ENCODE assay signal across 16 mouse cellular contexts in the genomic region with DNA sequence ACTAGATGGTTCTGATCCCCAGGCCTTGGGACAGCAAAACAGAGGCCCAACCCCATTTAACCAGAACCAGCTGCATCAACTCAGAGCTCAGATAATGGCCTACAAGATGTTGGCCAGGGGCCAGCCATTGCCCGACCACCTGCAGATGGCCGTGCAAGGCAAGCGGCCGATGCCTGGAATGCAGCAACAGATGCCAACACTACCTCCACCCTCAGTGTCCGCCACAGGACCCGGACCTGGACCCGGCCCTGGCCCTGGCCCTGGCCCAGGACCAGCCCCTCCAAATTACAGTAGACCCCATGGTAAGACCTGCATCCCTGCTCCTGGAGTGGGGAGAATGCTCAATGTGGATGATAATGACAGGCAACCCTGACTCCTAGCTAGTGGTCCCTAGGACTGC. TPM values are rescaled to one million over a fixed set of nuclear protein-coding genes. Genes with fewer than 3 reads are reported as not detected.
DNase-seq lines count a peak whose midpoint lies in the region; ATAC-seq lines count a peak whose summit lies in the region.
"Had no signal": no experiment of that assay in that cellular context is flagged by ENCODE, and none has a peak within 500 bp of the region (broad histone marks: within the 10 kb centered on the region; RNA-seq: fewer than 3 reads in every experiment).

No protein-coding gene starts in this region.

- no peaks in the 10 kb centered on the region; the same call in 1 of the 2 replicates for H3K4me1 ChIP-seq in heart, embryonic 11.5 days (ENCODE audit: control insufficient read depth, insufficient read depth, low read length)
- peaks cover 9% of the 10 kb centered on the region for H3K4me1 ChIP-seq in limb, embryonic 13.5 days
- no peaks in the 10 kb centered on the region for H3K4me1 ChIP-seq in limb, embryonic 10.5 days

- WGBS in heart, embryonic 11.5 days (ENCODE audit: insufficient replicate concordance) = 70% methylated on average over 7 of the region's 7 CpGs
- WGBS in limb, embryonic 13.5 days = 48% methylated on average over 7 of the region's 7 CpGs
- 92% methylated on average over 7 of the region's 7 CpGs for WGBS in limb, embryonic 10.5 days

- H3K36me3 ChIP-seq in heart, embryonic 11.5 days (ENCODE audit: control insufficient read depth, insufficient read depth, low read length) = peaks cover 47% of the 10 kb centered on the region
- peaks cover 87% of the 10 kb centered on the region for H3K36me3 ChIP-seq in limb, embryonic 13.5 days
- peaks cover 97% of the 10 kb centered on the region for H3K36me3 ChIP-seq in limb, embryonic 10.5 days

- H3K9me3 ChIP-seq in heart, embryonic 11.5 days (replicated peaks; ENCODE audit: control insufficient read depth, low read length) = no peaks in the 10 kb centered on the region
- H3K9me3 ChIP-seq in limb, embryonic 13.5 days = no peaks in the 10 kb centered on the region
- H3K9me3 ChIP-seq in limb, embryonic 10.5 days (replicated peaks) = no peaks in the 10 kb centered on the region

- DNase-seq in heart, postnatal 4 days = no peak
- no peak for DNase-seq in limb, embryonic 10.5 days (ENCODE audit: low spot score)
- peak; percentile 72 for DNase-seq in Muller cell, postnatal 12 days (ENCODE audit: inconsistent ontology term)
- DNase-seq in cerebellum, postnatal 14 days = peak; percentile 52 to 67
- DNase-seq in kidney, postnatal 14 days = no peak
- no peak for DNase-seq in thymus, postnatal 36 days
- DNase-seq: adrenal gland, postnatal 36 days; gastrocnemius, postnatal 25 days; heart, postnatal 10 days; kidney, adult 8-10 months; layer of hippocampus, adult 9-11 months had no signal

- no peak overlapping the region for H3K9ac ChIP-seq in heart, embryonic 11.5 days (ENCODE audit: low read depth, low read length)
- no peak overlapping the region for H3K9ac ChIP-seq in limb, embryonic 13.5 days

- H3K4me2 ChIP-seq in heart, embryonic 11.5 days = no peak overlapping the region
- H3K4me2 ChIP-seq in limb, embryonic 13.5 days (replicated peaks) = no peak overlapping the region

- H3K27ac ChIP-seq in heart, embryonic 11.5 days (ENCODE audit: low read depth, low read length) = no peak overlapping the region
- H3K27ac ChIP-seq in limb, embryonic 13.5 days = no peak overlapping the region; the same call in 1 of the 2 replicates
- no peak overlapping the region for H3K27ac ChIP-seq in limb, embryonic 10.5 days

- ATAC-seq in heart, embryonic 11.5 days (replicated peaks; ENCODE audit: insufficient number of reproducible peaks, low FRiP score, low TSS enrichment) = 0 out of 2 replicates have a peak, but pooled peaks have one; percentile 20
- ATAC-seq in limb, embryonic 13.5 days (ENCODE audit: low FRiP score, low read depth) = peak; percentile 57
- ATAC-seq: lung, postnatal 0 days; midbrain, embryonic 16.5 days had no signal

- no peak overlapping the region for H3K4me3 ChIP-seq in heart, embryonic 11.5 days (ENCODE audit: low read depth, low read length)
- no peak overlapping the region for H3K4me3 ChIP-seq in limb, embryonic 13.5 days
- H3K4me3 ChIP-seq in limb, embryonic 10.5 days = no peak overlapping the region

- H3K27me3 ChIP-seq in heart, embryonic 11.5 days (ENCODE audit: control insufficient read depth, insufficient read depth, low read length) = no peaks in the 10 kb centered on the region
- H3K27me3 ChIP-seq in limb, embryonic 13.5 days = no peaks in the 10 kb centered on the region
- H3K27me3 ChIP-seq in limb, embryonic 10.5 days (ENCODE audit: low read depth, poor library complexity, severe bottlenecking) = no peaks in the 10 kb centered on the region
- H3K27me3 ChIP-seq: CH12.LX had no signal

RNA-seq across cellular contexts. Expression of a gene that starts 19.7 kb away (rescaled TPM):
- 77.4 and 78.7 TPM in 2 replicates for polyA plus RNA-seq in heart, embryonic 11.5 days (2014; fragmentation: Nextera tagmentation; extraction: Ambion mirVana)
- total RNA-seq in heart, postnatal 4 days (2021) = 10 to 100 TPM; 74.5 to 80.1 TPM
- 91.8 and 99.5 TPM in 2 replicates for polyA plus RNA-seq in limb, embryonic 13.5 days (2015; fragmentation: Nextera tagmentation; extraction: Ambion mirVana)
- polyA plus RNA-seq in limb, embryonic 10.5 days (2016; fragmentation: Nextera tagmentation; extraction: Ambion mirVana) = 169 and 171 TPM in 2 replicates

RNA-seq across cellular contexts. Expression of a gene that starts 43.0 kb away (rescaled TPM):
- 10.9 and 11.8 TPM in 2 replicates for polyA plus RNA-seq in heart, embryonic 11.5 days (2014; fragmentation: Nextera tagmentation; extraction: Ambion mirVana)
- 1 to 10 TPM; 6.6 to 7.7 TPM for total RNA-seq in heart, postnatal 4 days (2021)
- 23.9 and 27.5 TPM in 2 replicates for polyA plus RNA-seq in limb, embryonic 13.5 days (2015; fragmentation: Nextera tagmentation; extraction: Ambion mirVana)
- 17.6 and 26.2 TPM in 2 replicates for polyA plus RNA-seq in limb, embryonic 10.5 days (2016; fragmentation: Nextera tagmentation; extraction: Ambion mirVana)

RNA-seq across cellular contexts. Expression of a gene that starts 43.1 kb away (rescaled TPM):
- polyA plus RNA-seq in heart, embryonic 11.5 days (2014; fragmentation: Nextera tagmentation; extraction: Ambion mirVana) = 29.5 and 34.0 TPM in 2 replicates
- total RNA-seq in heart, postnatal 4 days (2021) = 10 to 100 TPM; 32.3 to 36.4 TPM
- 30.3 and 30.4 TPM in 2 replicates for polyA plus RNA-seq in limb, embryonic 13.5 days (2015; fragmentation: Nextera tagmentation; extraction: Ambion mirVana)
- 30.9 and 35.7 TPM in 2 replicates for polyA plus RNA-seq in limb, embryonic 10.5 days (2016; fragmentation: Nextera tagmentation; extraction: Ambion mirVana)

Comparison
In these comparisons a context has a peak if more than half of its experiments do, and no peak if none do; other contexts are left out.
1. DNase-seq: peak in Muller cell, postnatal 12 days (single experiment) and cerebellum, postnatal 14 days (2 of 2); none in heart, postnatal 4 days (single experiment), limb, embryonic 10.5 days (single experiment), kidney, postnatal 14 days (single experiment) and thymus, postnatal 36 days (0 of 2).